ENCODE assay signal across 9 mouse cellular contexts in genomic region chr12:76341080-76341479, GRCm38 (mm10). TPM values are rescaled to one million over a fixed set of nuclear protein-coding genes. Genes with fewer than 3 reads are reported as not detected.
DNase-seq lines count a peak whose midpoint lies in the region; ATAC-seq and TF ChIP-seq lines count a peak whose summit lies in the region.
"Had no signal": no experiment of that assay in that cellular context is flagged by ENCODE, and none has a peak within 500 bp of the region (broad histone marks: within the 10 kb centered on the region; RNA-seq: fewer than 3 reads in every experiment).

No protein-coding gene starts in this region.

- H3K27ac ChIP-seq in kidney, adult 2 months (ENCODE audit: insufficient read depth, low read depth, low read length), result no peak overlapping the region
- H3K27ac ChIP-seq in kidney, embryonic 14.5 days (ENCODE audit: low read depth, low read length), result no peak overlapping the region
- H3K27ac ChIP-seq in ES-E14 (ENCODE audit: insufficient read depth, low read depth, low read length, poor library complexity, severe bottlenecking), result no peak overlapping the region
- H3K27ac ChIP-seq in forebrain, embryonic 15.5 days (replicated peaks), result no peak overlapping the region
- H3K27ac ChIP-seq: liver, embryonic 15.5 days had no signal

- TF ChIP-seq CTCF in kidney, adult 2 months (conservative IDR thresholded peaks at IDR 0.05; ENCODE audit: insufficient read depth, insufficient read length, low read depth, low read length), result 0 out of 2 replicates have a peak, but pooled peaks have one; percentile 23
- TF ChIP-seq CTCF in brain, embryonic 14.5 days (IDR thresholded peaks at IDR 0.05; ENCODE audit: borderline replicate concordance, extremely low read depth, insufficient read depth, insufficient read length), result peak; percentile 61; the same call in 1 of the 2 replicates

- no peak overlapping the region for H3K9ac ChIP-seq in kidney, embryonic 14.5 days (ENCODE audit: low read depth, low read length)
- no peak overlapping the region for H3K9ac ChIP-seq in ES-E14 (ENCODE audit: insufficient read depth, low read depth, low read length, poor library complexity, severe bottlenecking)
- H3K9ac ChIP-seq in forebrain, embryonic 15.5 days (replicated peaks), result no peak overlapping the region
- H3K9ac ChIP-seq: liver, embryonic 15.5 days had no signal

- H3K9me3 ChIP-seq in kidney, embryonic 14.5 days (ENCODE audit: control insufficient read depth, low read length), result no peaks in the 10 kb centered on the region
- no peaks in the 10 kb centered on the region for H3K9me3 ChIP-seq in ES-E14 (ENCODE audit: control insufficient read depth, insufficient read depth, low read depth, low read length)
- H3K9me3 ChIP-seq in forebrain, embryonic 15.5 days, result no peaks in the 10 kb centered on the region
- H3K9me3 ChIP-seq: liver, embryonic 15.5 days had no signal

- no peak overlapping the region for H3K4me2 ChIP-seq in kidney, embryonic 14.5 days (replicated peaks; ENCODE audit: low read depth, low read length)
- H3K4me2 ChIP-seq in forebrain, embryonic 15.5 days (replicated peaks), result no peak overlapping the region
- H3K4me2 ChIP-seq: liver, embryonic 15.5 days had no signal

- no peaks in the 10 kb centered on the region for H3K36me3 ChIP-seq in kidney, adult 2 months (ENCODE audit: control insufficient read depth, insufficient read depth, low read length)
- H3K36me3 ChIP-seq in kidney, embryonic 14.5 days (ENCODE audit: control insufficient read depth, insufficient read depth, low read length), result no peaks in the 10 kb centered on the region; the same call in 1 of the 2 replicates
- H3K36me3 ChIP-seq in ES-E14 (ENCODE audit: control insufficient read depth, insufficient read depth, low read length, poor library complexity, severe bottlenecking), result no peaks in the 10 kb centered on the region
- no peaks in the 10 kb centered on the region for H3K36me3 ChIP-seq in forebrain, embryonic 15.5 days

- ATAC-seq in kidney, embryonic 14.5 days (ENCODE audit: low FRiP score, low TSS enrichment), result no peak
- peak; percentile 60; the same call in 1 of the 2 replicates for ATAC-seq in forebrain, embryonic 15.5 days (replicated peaks)
- peak; percentile 63 for ATAC-seq in monocyte, adult 5-6 weeks (replicated peaks; ENCODE audit: insufficient number of reproducible peaks, low FRiP score, low TSS enrichment, poor library complexity, severe bottlenecking)

- H3K27me3 ChIP-seq in kidney, adult 2 months (replicated peaks; ENCODE audit: control insufficient read depth, insufficient read depth, low read length), result no peaks in the 10 kb centered on the region
- H3K27me3 ChIP-seq in kidney, embryonic 14.5 days (ENCODE audit: control insufficient read depth, insufficient read depth, low read length), result no peaks in the 10 kb centered on the region
- H3K27me3 ChIP-seq in forebrain, embryonic 15.5 days, result no peaks in the 10 kb centered on the region
- H3K27me3 ChIP-seq: liver, embryonic 15.5 days had no signal

- WGBS in kidney, adult 2 months, result 3% methylated on average over 4 of the region's 4 CpGs
- 8% methylated on average over 4 of the region's 4 CpGs for WGBS in kidney, embryonic 14.5 days
- WGBS in forebrain, embryonic 15.5 days, result 4% methylated on average over 4 of the region's 4 CpGs

- TF ChIP-seq POLR2A in kidney, adult 2 months (IDR thresholded peaks at IDR 0.05; ENCODE audit: low read depth, low read length), result no peak
- no peak for TF ChIP-seq POLR2A in brain, embryonic 14.5 days (IDR thresholded peaks at IDR 0.05; ENCODE audit: borderline replicate concordance, extremely low read depth, insufficient read depth, insufficient read length, poor library complexity, severe bottlenecking)

- peak; percentile 67 for DNase-seq in kidney, adult 2 months
- DNase-seq in ES-E14 (ENCODE audit: low read depth, low spot score), result peak; percentile 49
- DNase-seq in brain, embryonic 14.5 days (ENCODE audit: low read depth), result peak; percentile 81
- peak; percentile 78 for DNase-seq in layer of hippocampus, adult 9-10 months (ENCODE audit: low spot score)
- no peak for DNase-seq in ovary, postnatal 36 days (ENCODE audit: low spot score)

- no peaks in the 10 kb centered on the region for H3K4me1 ChIP-seq in kidney, adult 2 months (ENCODE audit: control insufficient read depth, insufficient read depth, low read length)
- no peaks in the 10 kb centered on the region for H3K4me1 ChIP-seq in kidney, embryonic 14.5 days (ENCODE audit: control insufficient read depth, insufficient read depth, low read length)
- H3K4me1 ChIP-seq in ES-E14 (ENCODE audit: control insufficient read depth in 2 of 2, insufficient read depth in 2 of 2, low read length in 2 of 2, poor library complexity in 1 of 2), result no peaks in the 10 kb centered on the region
- H3K4me1 ChIP-seq in forebrain, embryonic 15.5 days, result no peaks in the 10 kb centered on the region

- in situ Hi-C loops in ES-E14 (cut with MboI; ENCODE audit: low sequenced_read_pairs in 2 of 2, unreplicated experiment in 2 of 2), result loop anchor here in 1 of 2 experiments (25.0 kb wide), 2 partner anchors 329 to 554 kb away; no protein-coding TSS in a partner anchor

- no peak overlapping the region for H3K4me3 ChIP-seq in kidney, adult 2 months (ENCODE audit: insufficient read depth, low read depth, low read length)
- H3K4me3 ChIP-seq in kidney, embryonic 14.5 days (ENCODE audit: low read length), result no peak overlapping the region
- no peak overlapping the region for H3K4me3 ChIP-seq in ES-E14 (ENCODE audit: insufficient read depth in 1 of 2, low read depth in 1 of 2, low read length in 2 of 2, poor library complexity in 1 of 2, severe bottlenecking in 1 of 2)
- H3K4me3 ChIP-seq in forebrain, embryonic 15.5 days, result no peak overlapping the region
- H3K4me3 ChIP-seq: liver, embryonic 15.5 days had no signal

TF ChIP-seq in ES-E14, 5 proteins besides CTCF, POLR2A, EP300 and RAD21:
- TF ChIP-seq ZC3H11A (IDR thresholded peaks at IDR 0.05; ENCODE audit: borderline replicate concordance, low read depth, low read length) (peak; percentile 43; the same call in 1 of the 2 replicates), CHD2 (IDR thresholded peaks at IDR 0.05; ENCODE audit: low read depth, low read length) (no peak)
TF ChIP-seq in ES-E14: peak in this region for 1.

RNA-seq across cellular contexts. Expression of gene Akap5, which starts 16.4 kb away (rescaled TPM):
- 0.19 and 0.27 TPM in 2 replicates for polyA plus RNA-seq in kidney, adult 2 months (2012; rRNA removed)
- 0.96 and 1.7 TPM in 2 replicates for polyA plus RNA-seq in kidney, embryonic 14.5 days (2014; fragmentation: Nextera tagmentation; extraction: Ambion mirVana)
- total RNA-seq in ES-E14 (2012; rRNA removed), result 5.2 and 7.2 TPM in 2 replicates
- 4.2 and 8.5 TPM in 2 replicates for polyA plus RNA-seq in brain, embryonic 14.5 days (2012; rRNA removed)
- 7.3 and 7.4 TPM in 2 replicates for polyA plus RNA-seq in forebrain, embryonic 15.5 days (2015; fragmentation: Nextera tagmentation; extraction: Ambion mirVana)
- total RNA-seq in monocyte, adult 5-6 weeks (2017), result 0.10 to 1.3 TPM (median 0.32 TPM) in 3 replicates

RNA-seq across cellular contexts. Expression of gene Zbtb25, which starts 28.3 kb away (rescaled TPM):
- 4.9 and 5.9 TPM in 2 replicates for polyA plus RNA-seq in kidney, adult 2 months (2012; rRNA removed)
- polyA plus RNA-seq in kidney, embryonic 14.5 days (2014; fragmentation: Nextera tagmentation; extraction: Ambion mirVana), result 19.9 and 20.5 TPM in 2 replicates
- total RNA-seq in ES-E14 (2012; rRNA removed), result 5.5 and 5.7 TPM in 2 replicates
- 22.3 and 24.8 TPM in 2 replicates for polyA plus RNA-seq in brain, embryonic 14.5 days (2012; rRNA removed)
- 16.2 and 19.0 TPM in 2 replicates for polyA plus RNA-seq in forebrain, embryonic 15.5 days (2015; fragmentation: Nextera tagmentation; extraction: Ambion mirVana)
- total RNA-seq in monocyte, adult 5-6 weeks (2017), result 6.7 to 16.7 TPM (median 15.7 TPM) in 3 replicates

RNA-seq across cellular contexts. Expression of gene Zbtb1, which starts 29.0 kb away (rescaled TPM):
- 1.5 and 1.6 TPM in 2 replicates for polyA plus RNA-seq in kidney, adult 2 months (2012; rRNA removed)
- 8.3 and 12.5 TPM in 2 replicates for polyA plus RNA-seq in kidney, embryonic 14.5 days (2014; fragmentation: Nextera tagmentation; extraction: Ambion mirVana)
- total RNA-seq in ES-E14 (2012; rRNA removed), result 3.4 and 4.5 TPM in 2 replicates
- polyA plus RNA-seq in brain, embryonic 14.5 days (2012; rRNA removed), result 3.1 and 3.4 TPM in 2 replicates
- 4.5 TPM in 2 replicates for polyA plus RNA-seq in forebrain, embryonic 15.5 days (2015; fragmentation: Nextera tagmentation; extraction: Ambion mirVana)
- total RNA-seq in monocyte, adult 5-6 weeks (2017), result 17.2 to 22.9 TPM (median 19.8 TPM) in 3 replicates
